Mouse (Mus musculus) cortical plate, adult 2 months (tissue): ENCODE data around the gene Clasp2. TPM values are rescaled to one million over a fixed set of nuclear protein-coding genes. Genes with fewer than 3 reads are reported as not detected.
"Not testable (repeated sequence)": the region's sequence is repeated elsewhere in the genome, so short reads cannot be mapped to it uniquely, and the experiment has no call there.

ENCODE experiments used
- H3K27ac ChIP-seq: fragments of 200-500 bp; 2 replicates; pipeline ENCODE4 v1.5.1; 2012; ENCODE audit warnings: low read length, control low read depth, inconsistent platforms; ENCODE audit not compliant: insufficient read depth
- H3K4me1 ChIP-seq: fragments of 200-500 bp; 2 replicates; pipeline ENCODE4 v1.6.1; 2011; ENCODE audit warnings: low read length; ENCODE audit not compliant: control insufficient read depth, insufficient read depth
- H3K4me3 ChIP-seq: fragments of 200-500 bp; 2 replicates; pipeline ENCODE4 v1.5.1; 2011; ENCODE audit warnings: mild to moderate bottlenecking, low read length, control low read depth; ENCODE audit not compliant: insufficient read depth
- CTCF ChIP-seq: fragments of 200-500 bp; IDR thresholded peaks from 2 replicates; pipeline ENCODE4 v1.5.1; 2011; ENCODE audit warnings: mild to moderate bottlenecking, control low read depth, low read length; ENCODE audit not compliant: insufficient read depth; ENCODE audit errors: extremely low read depth
- POLR2A ChIP-seq: fragments of 200-500 bp; IDR thresholded peaks from 2 replicates; pipeline ENCODE4 v1.6.1; 2011; ENCODE audit warnings: mild to moderate bottlenecking, low read length, control low read depth; ENCODE audit not compliant: insufficient read depth; ENCODE audit errors: extremely low read depth
- polyA plus RNA-seq: library from polyadenylated mRNA; depleted of rRNA; stranded (reverse); fragments of >200 nt; gene quantifications from 2 replicates; pipeline ENCODE4 v1.2.3, GENCODE M21; 2012; rRNA removed

Gene Clasp2
- 124 TPM in 2 replicates for polyA plus RNA-seq

DNA sequence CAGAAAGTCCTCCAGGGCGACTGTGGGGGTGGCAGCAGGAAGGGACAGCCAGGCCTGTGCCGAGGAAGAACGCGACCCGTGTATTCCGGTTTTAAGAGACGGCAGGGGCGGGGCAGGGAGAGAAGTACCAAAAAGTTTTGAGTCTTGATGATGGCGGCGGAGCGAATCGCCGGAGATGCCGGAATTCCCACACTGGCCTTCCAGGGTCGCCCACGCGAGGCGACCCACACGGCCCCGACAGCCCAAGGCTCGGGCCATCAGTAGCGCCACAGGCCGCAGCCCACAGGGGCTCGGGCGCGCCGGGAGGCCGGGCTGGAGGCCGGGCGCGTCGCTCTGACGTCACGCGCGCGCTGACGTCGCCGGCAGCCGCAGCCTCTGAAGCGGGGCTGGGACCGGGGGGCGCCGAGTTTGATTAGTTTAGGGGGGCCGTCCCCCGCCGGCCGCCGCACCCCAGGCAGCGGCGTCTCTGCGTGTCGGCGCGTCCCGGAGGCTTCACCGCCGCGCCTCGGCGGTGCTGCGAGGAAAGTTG lies at the start of gene Clasp2:
TSS of gene Clasp2 (plus strand) at position 366 of the 529 bp plus-strand sequence.
- H3K4me3 ChIP-seq, result peak within 1 kb of the TSS; percentile 61
- TF ChIP-seq POLR2A, result no peak
- H3K27ac ChIP-seq, result peak within 1 kb of the TSS; percentile 65
- H3K4me1 ChIP-seq, result peaks cover 2% of the 10 kb centered on the region; the same call in 1 of the 2 replicates

- Histone ChIP-seq H3K4me3 (no peak overlapping the region), H3K4me1 (peaks cover 7% of the 10 kb centered on the region), H3K27ac (no peak overlapping the region)
- TF ChIP-seq CTCF (no peak), POLR2A (no peak)
Observed at GRCm38 (mm10) chr9:113701441-113702160, 39.7 kb upstream of the Clasp2 start.

DNA sequence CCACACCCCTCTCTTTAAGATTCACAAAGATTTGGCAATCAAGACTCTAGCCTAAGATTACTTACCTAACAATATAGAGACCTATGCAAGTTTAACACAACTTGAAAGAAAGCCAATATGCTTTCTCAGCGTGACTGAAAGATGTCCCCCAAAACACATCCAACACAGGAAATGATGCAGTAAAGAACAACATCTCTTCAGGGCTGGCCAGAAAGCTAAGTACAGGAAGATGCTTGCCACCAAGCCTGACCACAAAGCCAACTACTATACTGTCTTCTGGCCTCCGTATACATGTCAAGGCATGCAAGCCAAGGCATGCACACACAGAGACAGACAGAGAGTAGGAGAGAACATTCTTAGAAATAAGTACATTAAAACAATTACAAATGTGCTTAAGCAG lies 35.2 kb upstream of the Clasp2 start:
- TF ChIP-seq POLR2A (no peak), CTCF (no peak)
- H3K4me3 ChIP-seq, result peak overlapping the region; percentile 84; the same call in 1 of the 2 replicates
- H3K4me1 ChIP-seq, result peaks cover 11% of the 10 kb centered on the region
- H3K27ac ChIP-seq, result no peak overlapping the region

DNA sequence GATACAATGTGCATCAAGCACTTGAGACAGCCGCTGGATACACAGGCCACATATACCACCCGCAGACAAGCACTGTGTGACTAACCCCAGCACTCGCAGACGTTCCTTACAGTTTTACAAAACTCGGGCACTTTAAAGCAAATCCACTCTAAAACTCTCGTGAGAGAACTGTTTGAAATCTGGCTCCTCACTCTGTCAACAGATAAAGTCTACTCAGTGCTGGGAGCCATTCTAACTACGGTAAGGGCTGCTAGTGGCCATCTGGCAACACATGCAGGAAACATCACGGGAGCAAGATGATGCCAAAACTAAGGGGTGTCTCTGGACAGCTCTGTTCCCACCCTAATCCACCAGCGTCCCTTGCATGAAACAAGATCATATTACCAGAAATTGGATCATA lies 34.4 kb upstream of the Clasp2 start:
- TF ChIP-seq CTCF (no peak), POLR2A (no peak)
- H3K4me3 ChIP-seq, result peak overlapping the region; percentile 84

DNA sequence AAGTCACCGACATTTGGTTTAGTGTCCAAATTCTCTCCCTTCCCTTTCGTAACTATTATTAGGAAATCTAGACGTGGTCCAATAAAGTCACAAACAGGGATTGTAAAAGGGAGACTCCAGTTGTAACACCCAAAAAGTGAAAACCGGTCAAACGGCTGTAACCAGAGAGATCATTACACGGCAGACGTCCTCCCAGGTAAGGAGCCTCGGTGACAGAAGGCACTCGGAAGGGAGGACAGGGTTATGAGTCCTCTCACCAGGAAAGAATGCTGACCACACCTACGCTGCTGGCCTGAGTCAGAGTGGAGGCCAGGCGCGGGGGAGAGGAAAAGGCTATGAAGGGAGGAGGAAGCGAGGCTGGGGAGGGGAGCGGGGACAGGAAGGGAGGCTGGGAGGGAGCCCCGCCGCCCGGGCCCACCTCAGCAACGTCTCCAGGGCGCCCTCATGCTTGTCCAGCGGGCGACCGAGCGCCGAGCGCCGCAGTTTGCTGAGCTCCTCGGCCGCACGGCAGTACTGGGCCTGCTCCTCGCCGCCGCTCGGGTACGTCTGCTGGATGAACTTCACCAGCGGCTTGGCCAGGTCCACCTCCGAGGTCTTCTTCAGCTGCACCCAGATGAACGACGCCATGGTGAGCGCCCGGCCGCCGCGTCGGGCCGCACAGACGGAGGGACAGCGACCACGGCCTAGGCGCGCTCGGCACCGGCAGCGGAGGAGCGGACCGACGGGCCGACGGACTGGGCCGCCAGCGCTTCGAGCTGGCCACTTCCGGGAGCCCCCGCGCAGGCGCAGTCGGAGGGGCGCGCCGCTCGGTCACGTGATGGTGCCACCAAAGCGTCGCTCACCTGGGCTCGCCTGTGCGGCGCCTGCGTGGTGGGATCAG lies 33.6 kb upstream of the Clasp2 start, which contains the start of gene Pdcd6ip:
TSS of gene Pdcd6ip (minus strand) at position 779 of the 880 bp plus-strand sequence.
- peaks cover 11% of the 10 kb centered on the region for H3K4me1 ChIP-seq
- H3K27ac ChIP-seq, result peak within 1 kb of the TSS; percentile 79
- peak within 1 kb of the TSS; percentile 84 for H3K4me3 ChIP-seq
- peak; percentile 65; the same call in 1 of the 2 replicates for TF ChIP-seq POLR2A
- no peak for TF ChIP-seq CTCF

More for the DNA sequence above, 34.4 kb upstream of the Clasp2 start:
- H3K4me1 ChIP-seq, result peaks cover 11% of the 10 kb centered on the region
- H3K27ac ChIP-seq, result no peak overlapping the region

DNA sequence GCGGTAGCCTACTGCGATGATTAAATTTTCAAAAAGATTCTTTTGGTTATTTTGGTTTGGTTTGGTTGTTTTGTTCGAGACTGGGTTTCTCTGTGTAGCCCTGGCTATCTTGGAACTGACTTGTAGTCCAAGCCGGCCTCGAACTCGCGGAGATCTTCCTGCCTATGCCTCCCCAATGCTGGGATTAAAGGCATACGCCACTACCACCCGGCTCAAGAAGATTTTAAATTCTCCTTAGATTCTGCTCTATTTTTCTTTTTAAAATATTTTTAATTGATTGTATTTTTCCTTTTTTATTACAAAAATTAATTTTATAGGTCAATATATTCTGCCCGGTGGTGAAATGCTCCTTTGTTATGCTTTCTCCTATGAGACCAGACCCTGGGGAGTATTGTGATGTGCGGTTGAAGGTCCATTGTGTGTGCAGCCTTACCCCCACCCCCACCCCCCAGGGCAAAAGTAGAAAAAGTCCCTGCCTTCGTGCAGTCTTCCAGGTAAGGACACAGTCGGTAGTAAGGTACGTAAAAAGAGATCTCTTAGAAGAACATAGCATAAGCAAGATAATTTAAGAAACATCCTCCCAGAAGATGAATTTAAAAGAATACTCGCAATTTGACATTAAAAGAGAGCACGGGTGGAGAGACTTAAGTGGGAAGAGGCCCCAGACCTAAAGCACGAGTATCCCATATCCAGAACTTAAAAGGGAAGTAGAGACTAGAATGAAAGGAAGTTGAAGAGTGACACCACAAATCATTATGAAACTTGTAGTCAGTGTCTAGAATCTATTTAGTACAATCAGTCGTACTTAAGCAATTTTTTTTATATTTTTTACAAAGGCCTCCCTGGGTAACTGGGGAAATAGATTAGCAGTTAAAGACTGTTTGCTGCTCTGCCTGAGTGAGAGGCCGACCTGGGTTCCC lies 32.7 kb upstream of the Clasp2 start:
- 0 out of 2 replicates have a peak overlapping the region, but pooled peaks have one; percentile 9 for H3K27ac ChIP-seq
- TF ChIP-seq CTCF (no peak), POLR2A (no peak)
- H3K4me3 ChIP-seq, result peak overlapping the region; percentile 84
- H3K4me1 ChIP-seq, result peaks cover 11% of the 10 kb centered on the region

DNA sequence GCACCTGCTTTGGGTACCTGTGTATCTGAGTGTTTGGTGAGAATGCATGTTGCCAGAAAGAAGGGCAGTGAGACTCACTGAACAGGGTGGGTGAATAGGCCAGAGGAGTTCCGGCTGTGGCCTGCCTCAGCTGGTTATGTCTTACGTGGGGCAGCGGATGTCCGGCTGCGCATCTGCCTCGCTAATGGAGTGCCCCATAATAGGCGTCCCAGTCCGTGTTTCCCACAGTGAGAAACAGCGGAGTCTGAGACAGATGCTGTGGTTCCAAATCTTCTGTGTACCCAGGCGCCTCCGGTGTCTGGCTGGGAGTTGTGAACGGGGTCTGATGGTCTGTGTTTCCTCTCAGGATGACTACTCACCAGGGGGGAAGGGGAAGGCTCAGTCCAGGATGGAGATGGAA lies 30.4 kb upstream of the Clasp2 start:
- Histone ChIP-seq H3K27ac (no peak overlapping the region), H3K4me3 (no peak overlapping the region), H3K4me1 (peaks cover 11% of the 10 kb centered on the region)
- no peak for TF ChIP-seq CTCF
- no peak for TF ChIP-seq POLR2A

DNA sequence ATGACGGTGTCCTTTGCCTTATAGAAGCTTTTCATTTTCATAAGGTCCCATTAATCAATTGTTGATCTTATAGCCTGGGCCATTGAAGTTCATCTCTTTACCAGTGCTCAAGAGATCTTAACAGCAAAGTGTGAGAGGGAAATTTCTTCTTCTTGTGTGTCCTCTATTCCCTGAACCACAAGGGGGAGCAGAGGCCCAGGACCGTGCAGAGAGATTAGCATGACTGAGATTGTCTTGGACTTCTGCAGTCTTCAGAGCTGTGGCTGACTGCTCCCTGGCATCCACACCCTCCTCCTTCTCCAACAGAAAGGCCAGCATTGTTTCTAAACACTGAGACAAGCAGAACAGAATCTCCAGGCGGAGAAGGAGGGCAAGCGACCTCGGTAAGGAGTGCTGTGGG lies 22.2 kb upstream of the Clasp2 start:
- peaks cover 3% of the 10 kb centered on the region; the same call in 1 of the 2 replicates for H3K4me1 ChIP-seq
- H3K4me3 ChIP-seq, result no peak overlapping the region
- H3K27ac ChIP-seq, result no peak overlapping the region
- peak; percentile 65 for TF ChIP-seq CTCF
- no peak for TF ChIP-seq POLR2A

DNA sequence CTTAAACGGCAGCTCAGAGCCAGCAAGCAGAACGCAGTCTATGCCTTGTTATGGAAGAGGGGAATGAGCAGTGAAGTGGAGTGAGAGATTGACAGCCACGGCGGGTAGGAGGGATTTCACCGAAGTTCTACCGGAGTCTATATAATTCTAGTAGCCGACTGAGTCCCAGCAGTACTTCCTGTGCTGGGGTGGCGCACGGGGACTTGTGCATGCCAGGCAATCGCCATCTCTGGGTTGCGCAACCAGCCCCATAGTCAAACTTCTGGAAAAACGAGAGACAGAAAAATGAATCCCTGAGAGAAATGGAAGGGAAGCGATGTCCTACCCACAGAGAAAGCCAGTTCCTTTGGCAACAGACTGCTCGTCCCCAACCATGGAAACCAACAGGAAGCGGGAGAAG lies 16.6 kb upstream of the Clasp2 start:
- Histone ChIP-seq H3K27ac (no peak overlapping the region), H3K4me1 (no peaks in the 10 kb centered on the region), H3K4me3 (no peak overlapping the region)
- no peak for TF ChIP-seq POLR2A
- TF ChIP-seq CTCF, result no peak

- H3K4me3 ChIP-seq, H3K4me1 ChIP-seq, H3K27ac ChIP-seq: not testable (repeated sequence)
Observed at GRCm38 (mm10) chr9:113725609-113726008, 15.7 kb upstream of the Clasp2 start.
